Mouse (Mus musculus) liver, postnatal 0 days (tissue): ENCODE measurements around the gene Epha2.

Experiments used
- CTCF ChIP-seq: sonication (generic); IDR thresholded peaks from 2 replicates; pipeline ENCODE4 v1.5.1; 2016; ENCODE audit warnings: antibody characterized with exemption, low read depth
- EP300 ChIP-seq: IDR thresholded peaks from 2 replicates; pipeline ENCODE4 v1.6.1; 2016; ENCODE audit warnings: antibody characterized with exemption, low read depth, mild to moderate bottlenecking

DNA sequence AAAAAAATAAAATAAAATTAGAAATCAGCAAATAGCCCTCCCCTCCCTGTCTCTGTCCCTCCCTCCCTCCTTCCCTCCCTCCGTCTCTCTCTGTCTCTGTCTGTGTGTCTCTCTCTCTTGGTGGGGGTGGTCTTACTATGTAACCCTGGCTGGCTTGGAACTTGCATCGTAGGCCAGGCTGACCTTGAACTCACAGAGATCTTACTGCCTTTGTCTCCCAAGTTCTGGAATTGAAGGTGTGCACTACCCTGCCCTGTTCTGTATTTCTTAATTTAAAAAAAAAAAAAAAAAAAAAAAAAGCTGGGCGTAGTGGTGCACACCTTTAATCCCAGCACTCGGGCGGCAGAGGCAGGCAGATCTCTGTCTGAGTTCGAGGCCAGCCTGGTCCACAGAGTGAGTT is 21.3 kb upstream of the Epha2 start:
- TF ChIP-seq CTCF (no peak), EP300 (no peak)
